Mouse (Mus musculus) CH12.LX (cell line): ENCODE data around the gene Scarb2. TPM values are rescaled to one million over a fixed set of nuclear protein-coding genes. Genes with fewer than 3 reads are reported as not detected.

Source experiments
- DNase-seq: peaks from one replicate; pipeline ENCODE4 v3.0.0-alpha.2; 2013; ENCODE audit errors: extremely low read depth
- H3K27ac ChIP-seq: 2 replicates; pipeline ENCODE4 v1.5.1; 2012; ENCODE audit warnings: low read depth, mild to moderate bottlenecking, control low read depth, moderate library complexity; ENCODE audit not compliant: insufficient read depth
- H3K27me3 ChIP-seq: replicated peaks from 2 replicates; pipeline ENCODE3; 2012; ENCODE audit warnings: inconsistent platforms
- H3K36me3 ChIP-seq, 2 experiments: replicated peaks in 1 of 2; 2 replicates each; pipeline versions ENCODE3 to v1.6.1; 2012; ENCODE audit warnings: inconsistent platforms in 1 of 2, low read length in 1 of 2, mild to moderate bottlenecking in 1 of 2, mixed read lengths in 1 of 2, moderate library complexity in 1 of 2; ENCODE audit not compliant: control insufficient read depth in 1 of 2, insufficient read depth in 1 of 2
- H3K4me1 ChIP-seq, 2 experiments: 2 replicates each; pipeline ENCODE4 v1.6.1; 2012; ENCODE audit warnings: inconsistent platforms in 1 of 2, moderate library complexity in 1 of 2; ENCODE audit not compliant: insufficient read depth in 2 of 2, control insufficient read depth in 1 of 2
- H3K4me2 ChIP-seq: 2 replicates; pipeline ENCODE4 v1.6.1; 2012; ENCODE audit warnings: low read depth, mild to moderate bottlenecking, control low read depth; ENCODE audit not compliant: poor library complexity, insufficient read depth, severe bottlenecking
- H3K4me3 ChIP-seq, 3 experiments: fragments of 150-350 bp in 1 of 3; sonication (generic) in 1 of 3; replicated peaks in 1 of 3; 2 replicates each; pipeline versions ENCODE3 to v1.5.1; 2011 to 2012; ENCODE audit warnings: low read depth in 2 of 3, low read length in 2 of 3, mild to moderate bottlenecking in 2 of 3, moderate library complexity in 2 of 3, control low read depth in 1 of 3, improper control_type of control experiment in 1 of 3, inconsistent platforms in 1 of 3, mixed read lengths in 1 of 3; ENCODE audit not compliant: poor library complexity in 1 of 3
- H3K79me2 ChIP-seq: replicated peaks from 2 replicates; pipeline ENCODE4 v1.6.1; 2012; ENCODE audit warnings: mild to moderate bottlenecking, moderate library complexity; ENCODE audit not compliant: control insufficient read depth, poor library complexity, insufficient read depth, severe bottlenecking; ENCODE audit errors: extremely low read depth
- H3K9ac ChIP-seq: 2 replicates; pipeline ENCODE4 v1.6.1; 2012; ENCODE audit warnings: low read depth, mild to moderate bottlenecking, control low read depth, moderate library complexity; ENCODE audit not compliant: insufficient read depth
- H3K9me3 ChIP-seq: replicated peaks from 2 replicates; pipeline ENCODE3; 2012; ENCODE audit warnings: low read length, inconsistent platforms, mixed read lengths
- E2F4 ChIP-seq: IDR thresholded peaks from 2 replicates; pipeline ENCODE4 v1.6.1; 2011; ENCODE audit warnings: low read depth, low read length, improper control_type of control experiment; ENCODE audit not compliant: insufficient replicate concordance
- ELF1 ChIP-seq: IDR thresholded peaks from 2 replicates; pipeline ENCODE4 v1.6.1; 2014; ENCODE audit warnings: low read depth, mild to moderate bottlenecking, inconsistent platforms, low read length, improper control_type of control experiment
- ETS1 ChIP-seq: conservative IDR thresholded peaks from 2 replicates; pipeline ENCODE4 v1.6.1; 2012; ENCODE audit warnings: low read depth, mild to moderate bottlenecking, inconsistent platforms, low read length, improper control_type of control experiment, moderate library complexity
- HCFC1 ChIP-seq: IDR thresholded peaks from 2 replicates; pipeline ENCODE4 v1.6.1; 2012; ENCODE audit warnings: low read depth, mild to moderate bottlenecking, inconsistent platforms, low read length, improper control_type of control experiment
- JUN ChIP-seq: IDR thresholded peaks from 2 replicates; pipeline ENCODE4 v1.6.1; 2011; ENCODE audit warnings: low read depth, mild to moderate bottlenecking, low read length, improper control_type of control experiment, moderate library complexity; ENCODE audit not compliant: insufficient read depth
- JUND ChIP-seq: conservative IDR thresholded peaks from 2 replicates; pipeline ENCODE4 v1.6.1; 2011; ENCODE audit warnings: low read depth, low read length, improper control_type of control experiment
- KAT2A ChIP-seq: IDR thresholded peaks from 2 replicates; pipeline ENCODE4 v1.6.1; 2012; ENCODE audit warnings: low read length, improper control_type of control experiment, inconsistent platforms; ENCODE audit not compliant: insufficient replicate concordance
- MAZ ChIP-seq: IDR thresholded peaks from 2 replicates; pipeline ENCODE4 v1.6.1; 2012; ENCODE audit warnings: low read depth, mild to moderate bottlenecking, inconsistent platforms, low read length, improper control_type of control experiment, moderate library complexity
- MYC ChIP-seq: IDR thresholded peaks from 2 replicates; pipeline ENCODE4 v1.6.1; 2011; ENCODE audit warnings: low read depth, mild to moderate bottlenecking, improper control_type of control experiment, low read length
- RCOR1 ChIP-seq: conservative IDR thresholded peaks from 2 replicates; pipeline ENCODE4 v1.6.1; 2012; ENCODE audit warnings: low read depth, mild to moderate bottlenecking, inconsistent platforms, low read length, improper control_type of control experiment
- SIN3A ChIP-seq: IDR thresholded peaks from 2 replicates; pipeline ENCODE4 v1.6.1; 2012; ENCODE audit warnings: low read length, improper control_type of control experiment, inconsistent platforms
- TBP ChIP-seq: conservative IDR thresholded peaks from 2 replicates; pipeline ENCODE4 v1.6.1; 2011; ENCODE audit warnings: low read depth, low read length, improper control_type of control experiment
- UBTF ChIP-seq: IDR thresholded peaks from 2 replicates; pipeline ENCODE4 v1.6.1; 2012; ENCODE audit warnings: low read depth, mild to moderate bottlenecking, inconsistent platforms, low read length, improper control_type of control experiment, moderate library complexity
- USF1 ChIP-seq: IDR thresholded peaks from 2 replicates; pipeline ENCODE4 v1.6.1; 2014; ENCODE audit warnings: low read depth, mild to moderate bottlenecking, inconsistent platforms, low read length, improper control_type of control experiment
- ZKSCAN1 ChIP-seq: IDR thresholded peaks from 2 replicates; pipeline ENCODE4 v1.6.1; 2012; ENCODE audit warnings: low read depth, inconsistent platforms, low read length, improper control_type of control experiment, borderline replicate concordance
- dilution Hi-C: fragments of 300-500 bp; cut with MboI; formaldehyde crosslinking; loops from 2 replicates; pipeline ENCODE4 v1.14.3; 2020; ENCODE audit warnings: low sequenced_read_pairs; ENCODE audit not compliant: extremely low pct_unique_long_range_greater_than_20kb, extremely low pct_ligation_motif_present
- in situ Hi-C: fragments of 300-500 bp; cut with MboI; formaldehyde crosslinking; loops from 3 replicates; pipeline ENCODE4 v1.14.3; 2019; ENCODE audit warnings: low sequenced_read_pairs, low pct_ligation_motif_present, low pct_unique_long_range_greater_than_20kb, mixed read lengths
- polyA plus RNA-seq: library from polyadenylated mRNA; unstranded; fragments of >175 nt; gene quantifications from 2 replicates; pipeline ENCODE4 v1.2.1, GENCODE M21; 2012; ENCODE audit warnings: low read depth; ENCODE audit not compliant: insufficient read length
- total RNA-seq, 2 experiments: library from RNA; depleted of rRNA; stranded (reverse); fragments of 300-350 nt in 1 of 2; fragments of >200 nt in 1 of 2; gene quantifications; 2 replicates each; pipeline ENCODE4 v1.2.3; 2012 to 2014

Gene Scarb2
- total RNA-seq (2012; rRNA removed) (6.0 and 9.2 TPM in 2 replicates), total RNA-seq (2014; rRNA removed) (9.5 and 11.2 TPM in 2 replicates), polyA plus RNA-seq (6.5 and 7.2 TPM in 2 replicates)

DNA sequence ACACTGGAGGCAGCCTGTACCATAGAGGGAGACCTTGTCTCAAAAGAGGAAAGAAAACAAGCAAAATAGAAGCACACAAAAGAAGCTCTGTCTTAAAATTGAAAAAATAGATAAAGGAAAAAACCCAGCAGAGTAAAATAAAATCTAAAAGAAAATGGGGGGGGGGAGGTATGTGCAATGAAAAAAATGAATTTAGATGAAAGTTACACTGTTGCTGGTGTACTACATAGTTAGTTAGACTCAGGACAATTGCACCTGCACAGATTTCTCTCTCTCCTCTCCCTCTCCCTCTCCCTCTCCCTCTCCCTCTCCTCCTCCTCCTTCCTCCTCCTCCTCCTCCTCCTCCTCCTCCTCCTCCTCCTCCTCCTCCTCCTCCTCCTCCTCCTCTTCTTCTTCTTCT is at the start of gene Scarb2:
TSS of gene Scarb2 (minus strand) at position 101 of the 400 bp plus-strand sequence.
- Histone ChIP-seq H3K27me3 (no peaks in the 10 kb centered on the region), H3K4me3 (peak within 1 kb of the TSS; percentile 79 to 93 (median 92)), H3K27ac (no peak within 1 kb of the TSS), H3K79me2 (no peaks in the 10 kb centered on the region), H3K36me3 (no peaks in the 10 kb centered on the region), H3K9me3 (peaks cover 6% of the 10 kb centered on the region), H3K4me1 (peaks cover 11 to 38% of the 10 kb centered on the region in 2 experiments), H3K9ac (peak within 1 kb of the TSS; percentile 39), H3K4me2 (peak within 1 kb of the TSS; percentile 77)
- in situ Hi-C loops (loop anchor here (5.0 to 10.0 kb wide), 2 partner anchors 44 to 62 kb away; no protein-coding TSS in a partner anchor), dilution Hi-C loops (no loop called here)
- TF ChIP-seq RCOR1 = no peak
- DNase-seq = no peak

DNA sequence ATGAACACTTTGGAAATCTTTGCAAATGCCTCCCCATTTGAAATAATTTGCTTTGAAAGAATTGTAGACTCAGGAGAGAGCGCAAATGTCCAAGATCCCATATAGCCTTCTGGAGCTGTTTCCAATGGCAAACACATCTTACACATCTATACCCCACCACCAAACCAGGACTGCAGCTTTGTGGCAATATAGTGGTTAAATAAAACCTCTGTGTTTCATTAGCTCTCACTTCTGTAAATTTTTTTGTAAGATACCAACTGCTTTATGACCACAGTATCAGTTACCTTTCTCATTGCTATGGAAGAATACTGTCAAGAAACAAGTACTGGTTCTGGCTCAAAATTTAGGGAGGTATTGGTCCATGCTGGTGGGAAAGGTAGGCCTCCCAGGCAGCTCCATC is 49.3 kb upstream of the Scarb2 start:
- TF ChIP-seq JUND (no peak), ETS1 (no peak), SIN3A (no peak), TBP (no peak), E2F4 (no peak), ELF1 (no peak), UBTF (no peak), HCFC1 (no peak), KAT2A (no peak), MAZ (no peak), MYC (no peak), USF1 (no peak), ZKSCAN1 (no peak), JUN (no peak)
- Histone ChIP-seq H3K27me3 (no peaks in the 10 kb centered on the region), H3K9ac (no peak overlapping the region), H3K9me3 (no peaks in the 10 kb centered on the region), H3K79me2 (no peaks in the 10 kb centered on the region), H3K4me1 (peaks cover 0 to 11% of the 10 kb centered on the region in 2 experiments; a peak in 2 of 4 replicates), H3K4me2 (no peak overlapping the region), H3K4me3 (no peak overlapping the region), H3K36me3 (no peaks in the 10 kb centered on the region), H3K27ac (no peak overlapping the region)
- dilution Hi-C loops = no loop called here
- in situ Hi-C loops = no loop called here
- DNase-seq = no peak
